Mouse (Mus musculus) cortical plate, adult 2 months (tissue): ENCODE measurements around the gene Rnf26.

Source experiments
- CTCF ChIP-seq: fragments of 200-500 bp; IDR thresholded peaks from 2 replicates; pipeline ENCODE4 v1.5.1; 2011; ENCODE audit warnings: mild to moderate bottlenecking, control low read depth, low read length; ENCODE audit not compliant: insufficient read depth; ENCODE audit errors: extremely low read depth
- POLR2A ChIP-seq: fragments of 200-500 bp; IDR thresholded peaks from 2 replicates; pipeline ENCODE4 v1.6.1; 2011; ENCODE audit warnings: mild to moderate bottlenecking, low read length, control low read depth; ENCODE audit not compliant: insufficient read depth; ENCODE audit errors: extremely low read depth

DNA sequence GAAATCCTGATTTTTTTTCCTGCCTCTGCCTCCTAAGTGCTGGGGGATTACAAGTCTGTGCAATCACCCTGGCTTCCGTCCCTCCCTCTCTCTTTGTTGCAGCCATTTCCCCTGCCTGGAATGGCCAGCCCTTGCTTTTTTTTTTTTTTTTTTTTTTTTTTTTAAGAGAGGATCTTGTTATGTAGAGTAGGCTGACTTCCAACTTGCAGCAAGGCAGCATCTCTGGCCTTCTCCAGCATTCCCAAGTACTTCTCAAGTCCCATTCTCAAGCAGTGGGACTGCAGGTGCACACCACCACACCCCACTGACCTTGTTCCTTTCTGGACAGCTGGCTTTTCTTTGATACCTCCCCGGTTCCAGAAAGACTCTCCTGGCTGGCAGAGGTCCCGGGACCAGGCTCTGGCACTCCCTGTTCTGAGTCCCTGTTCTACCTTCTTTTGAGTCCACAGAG lies 14.1 kb upstream of the Rnf26 start:
- TF ChIP-seq CTCF (no peak), POLR2A (no peak)
